ENCODE assay signal across 15 mouse cellular contexts in genomic region chr15:85295977-85296376, GRCm38 (mm10). TPM values are rescaled to one million over a fixed set of nuclear protein-coding genes. Genes with fewer than 3 reads are reported as not detected.
DNase-seq lines count a peak whose midpoint lies in the region; ATAC-seq lines count a peak whose summit lies in the region.
"Had no signal": no experiment of that assay in that cellular context is flagged by ENCODE, and none has a peak within 500 bp of the region (broad histone marks: within the 10 kb centered on the region; RNA-seq: fewer than 3 reads in every experiment).

No protein-coding gene starts in this region.

- H3K4me1 ChIP-seq in kidney, embryonic 16.5 days (ENCODE audit: insufficient read depth, low read length): peaks cover 17% of the 10 kb centered on the region
- H3K4me1 ChIP-seq in forebrain, embryonic 16.5 days (replicated peaks; ENCODE audit: control insufficient read depth, insufficient read depth, low read length): peaks cover 12% of the 10 kb centered on the region
- H3K4me1 ChIP-seq in midbrain, embryonic 16.5 days (ENCODE audit: control insufficient read depth, insufficient read depth, low read length): peaks cover 7% of the 10 kb centered on the region

- H3K27me3 ChIP-seq in kidney, embryonic 16.5 days (ENCODE audit: insufficient read depth, low read length): no peaks in the 10 kb centered on the region
- no peaks in the 10 kb centered on the region for H3K27me3 ChIP-seq in forebrain, embryonic 16.5 days (replicated peaks; ENCODE audit: control insufficient read depth, insufficient read depth, low read length)
- H3K27me3 ChIP-seq in midbrain, embryonic 16.5 days (ENCODE audit: control insufficient read depth, insufficient read depth, low read depth, low read length): no peaks in the 10 kb centered on the region
- H3K27me3 ChIP-seq: liver, embryonic 15.5 days; Patski had no signal

- no peak for DNase-seq in kidney, postnatal 10 days
- DNase-seq in brain, adult 2 months (ENCODE audit: low read depth, low spot score): peak; percentile 45
- no peak for DNase-seq in left cerebral cortex, postnatal 4 days
- DNase-seq in adrenal gland, adult 18-20 months (ENCODE audit: low spot score in 2 of 2): no peak
- DNase-seq: cerebellum, postnatal 14 days; gastrocnemius, postnatal 14 days; right cerebral cortex, postnatal 14 days; thymus, postnatal 25 days had no signal

- 54% methylated on average over 2 of the region's 2 CpGs for whole genome bisulfite sequencing in kidney, embryonic 16.5 days
- 42% methylated on average over 2 of the region's 2 CpGs for WGBS in forebrain, embryonic 16.5 days
- WGBS in midbrain, embryonic 16.5 days: 12% methylated on average over 2 of the region's 2 CpGs

- H3K4me2 ChIP-seq in kidney, embryonic 16.5 days (replicated peaks; ENCODE audit: low read depth, low read length): no peak overlapping the region
- H3K4me2 ChIP-seq in forebrain, embryonic 16.5 days (ENCODE audit: low read length): no peak overlapping the region
- H3K4me2 ChIP-seq in midbrain, embryonic 16.5 days (ENCODE audit: low read length): no peak overlapping the region
- H3K4me2 ChIP-seq: heart, embryonic 11.5 days; liver, embryonic 15.5 days had no signal

- intact Hi-C loops in left cerebral cortex, postnatal 4 days (cut with DNase I): no loop called here

- ATAC-seq in kidney, embryonic 16.5 days (ENCODE audit: low FRiP score, low TSS enrichment): no peak
- ATAC-seq in forebrain, embryonic 16.5 days: peak; percentile 38; the same call in 1 of the 2 replicates
- ATAC-seq in midbrain, embryonic 16.5 days: peak; percentile 14; the same call in 1 of the 2 replicates
- ATAC-seq: intestine, postnatal 0 days; Patski had no signal

- no peaks in the 10 kb centered on the region for H3K36me3 ChIP-seq in kidney, embryonic 16.5 days (ENCODE audit: insufficient read depth, low read length)
- H3K36me3 ChIP-seq in forebrain, embryonic 16.5 days (ENCODE audit: control insufficient read depth, insufficient read depth): no peaks in the 10 kb centered on the region
- no peaks in the 10 kb centered on the region for H3K36me3 ChIP-seq in midbrain, embryonic 16.5 days (ENCODE audit: control insufficient read depth, insufficient read depth, low read length)
- H3K36me3 ChIP-seq: liver, embryonic 15.5 days had no signal

- no peak overlapping the region for H3K9ac ChIP-seq in kidney, embryonic 16.5 days (replicated peaks; ENCODE audit: low read length)
- no peak overlapping the region for H3K9ac ChIP-seq in forebrain, embryonic 16.5 days (replicated peaks; ENCODE audit: low read depth, low read length)
- no peak overlapping the region; the same call in 1 of the 2 replicates for H3K9ac ChIP-seq in midbrain, embryonic 16.5 days (ENCODE audit: low read depth, low read length)
- H3K9ac ChIP-seq: liver, embryonic 15.5 days had no signal

- peak overlapping the region; percentile 39; the same call in 1 of the 2 replicates for H3K27ac ChIP-seq in kidney, embryonic 16.5 days (ENCODE audit: low read length)
- peak overlapping the region; percentile 5; the same call in 1 of the 2 replicates for H3K27ac ChIP-seq in forebrain, embryonic 16.5 days (ENCODE audit: low read length)
- H3K27ac ChIP-seq in midbrain, embryonic 16.5 days (ENCODE audit: low read length): peak overlapping the region; percentile 77
- H3K27ac ChIP-seq: liver, embryonic 15.5 days had no signal

- H3K4me3 ChIP-seq in kidney, embryonic 16.5 days (ENCODE audit: low read length): no peak overlapping the region
- H3K4me3 ChIP-seq in forebrain, embryonic 16.5 days (replicated peaks; ENCODE audit: low read length): no peak overlapping the region
- no peak overlapping the region for H3K4me3 ChIP-seq in midbrain, embryonic 16.5 days (ENCODE audit: low read depth, low read length)
- H3K4me3 ChIP-seq: liver, embryonic 15.5 days had no signal

- H3K9me3 ChIP-seq in kidney, embryonic 16.5 days (ENCODE audit: low read length): no peaks in the 10 kb centered on the region
- no peaks in the 10 kb centered on the region for H3K9me3 ChIP-seq in forebrain, embryonic 16.5 days (ENCODE audit: control insufficient read depth, low read length)
- H3K9me3 ChIP-seq in midbrain, embryonic 16.5 days (replicated peaks; ENCODE audit: control insufficient read depth, low read length, poor library complexity, severe bottlenecking): no peaks in the 10 kb centered on the region
- H3K9me3 ChIP-seq: liver, embryonic 15.5 days had no signal

RNA-seq across cellular contexts. Expression of gene Atxn10, which starts 40.1 kb away (rescaled TPM):
- polyA plus RNA-seq in kidney, embryonic 16.5 days (2015; fragmentation: Nextera tagmentation; extraction: Ambion mirVana): 294 and 307 TPM in 2 replicates
- polyA plus RNA-seq in forebrain, embryonic 16.5 days (2015; fragmentation: Nextera tagmentation; extraction: Ambion mirVana): 531 and 554 TPM in 2 replicates
- 538 and 548 TPM in 2 replicates for polyA plus RNA-seq in midbrain, embryonic 16.5 days (2015; fragmentation: Nextera tagmentation; extraction: Ambion mirVana)
- 100 to 1,000 TPM; 388 to 389 TPM for total RNA-seq in left cerebral cortex, postnatal 4 days (2021)
- 100 to 1,000 TPM; 108 to 119 TPM for total RNA-seq in adrenal gland, adult 18-20 months (2021)

Comparison
In these comparisons a context has a peak if more than half of its experiments do, and no peak if none do; other contexts are left out.
1. H3K27ac ChIP-seq: peak in every context shown above with its lines; median percentile 77 in midbrain, embryonic 16.5 days; 39 in kidney, embryonic 16.5 days; 5 in forebrain, embryonic 16.5 days.